Mouse (Mus musculus) layer of hippocampus, adult 2 months (tissue): Measurements from ENCODE around the gene Card6. TPM values are rescaled to one million over a fixed set of nuclear protein-coding genes. Genes with fewer than 3 reads are reported as not detected.
"Not testable (repeated sequence)": the region's sequence is repeated elsewhere in the genome, so short reads cannot be mapped to it uniquely, and the experiment has no call there.

Experiments
- DNase-seq, 2 experiments: peaks; one replicate each; pipeline ENCODE4 v3.0.0; 2022; ENCODE audit warnings: low spot score in 2 of 2
- H3K27ac ChIP-seq: fragments of 200-600 bp; 2 replicates; pipeline ENCODE4 v1.8.1; 2022
- H3K4me3 ChIP-seq: fragments of 200-600 bp; 2 replicates; pipeline ENCODE4 v1.8.1; 2022; ENCODE audit warnings: mild to moderate bottlenecking
- CTCF ChIP-seq: fragments of 200-600 bp; conservative IDR thresholded peaks from 2 replicates; pipeline ENCODE4 v1.8.1; 2022; ENCODE audit warnings: antibody characterized with exemption, mild to moderate bottlenecking, moderate library complexity
- total RNA-seq, 2 experiments: library from RNA; stranded (reverse); gene quantifications; 2 replicates each; pipeline ENCODE4 v1.2.3; 2021

Card6 gene
- total RNA-seq, 2 experiments from 2014 or later: 5.8 to 6.6 TPM

- H3K4me3 ChIP-seq: no peak overlapping the region
- no peak for DNase-seq
- no peak overlapping the region for H3K27ac ChIP-seq
- no peak for TF ChIP-seq CTCF
These were observed 33.7 kb upstream of the Card6 start for GRCm38 (mm10) chr15:5142047-5142446.

GRCm38 (mm10) chr15:5140357-5140756 is 32.0 kb upstream of the Card6 start:
- Histone ChIP-seq H3K27ac (no peak overlapping the region), H3K4me3 (no peak overlapping the region)
- no peak for DNase-seq
- TF ChIP-seq CTCF: no peak

- DNase-seq: no peak
- H3K4me3 ChIP-seq: no peak overlapping the region
- no peak for TF ChIP-seq CTCF
- no peak overlapping the region for H3K27ac ChIP-seq
These were observed 31.5 kb upstream of the Card6 start for GRCm38 (mm10) chr15:5139863-5140262.

- no peak overlapping the region for H3K27ac ChIP-seq
- no peak for DNase-seq
- no peak for TF ChIP-seq CTCF
- no peak overlapping the region for H3K4me3 ChIP-seq
These were observed 31.0 kb upstream of the Card6 start for GRCm38 (mm10) chr15:5139366-5139765.

- Histone ChIP-seq H3K4me3 (no peak overlapping the region), H3K27ac (no peak overlapping the region)
- TF ChIP-seq CTCF: no peak
- no peak for DNase-seq
These were observed 29.9 kb upstream of the Card6 start for GRCm38 (mm10) chr15:5138021-5138856.

- no peak overlapping the region for H3K27ac ChIP-seq
- no peak for TF ChIP-seq CTCF
- no peak for DNase-seq
- no peak overlapping the region for H3K4me3 ChIP-seq
These were observed 26.7 kb upstream of the Card6 start for GRCm38 (mm10) chr15:5134945-5135483.

- DNase-seq: no peak
- H3K27ac ChIP-seq: no peak overlapping the region
- no peak overlapping the region for H3K4me3 ChIP-seq
- TF ChIP-seq CTCF: no peak
These were observed 25.8 kb upstream of the Card6 start for GRCm38 (mm10) chr15:5134179-5134578.

GRCm38 (mm10) chr15:5133301-5133700 is 25.0 kb upstream of the Card6 start:
- no peak overlapping the region for H3K27ac ChIP-seq
- no peak overlapping the region for H3K4me3 ChIP-seq
- no peak for DNase-seq
- TF ChIP-seq CTCF: no peak

GRCm38 (mm10) chr15:5130887-5131668 is 22.7 kb upstream of the Card6 start:
- DNase-seq, H3K27ac ChIP-seq, H3K4me3 ChIP-seq: not testable (repeated sequence)

- Histone ChIP-seq H3K27ac (no peak overlapping the region), H3K4me3 (no peak overlapping the region)
- DNase-seq: no peak
- TF ChIP-seq CTCF: no peak
These were observed 20.9 kb upstream of the Card6 start for GRCm38 (mm10) chr15:5129111-5129805.

GRCm38 (mm10) chr15:5128176-5128940 is 20.0 kb upstream of the Card6 start:
- DNase-seq: no peak
- no peak for TF ChIP-seq CTCF
- H3K4me3 ChIP-seq: no peak overlapping the region

GRCm38 (mm10) chr15:5127487-5127886 is 19.1 kb upstream of the Card6 start:
- DNase-seq: no peak
- H3K27ac ChIP-seq: no peak overlapping the region
- no peak for TF ChIP-seq CTCF
- no peak overlapping the region for H3K4me3 ChIP-seq

More at GRCm38 (mm10) chr15:5128176-5128940, 20.0 kb upstream of the Card6 start:
- no peak overlapping the region for H3K27ac ChIP-seq
